ENCODE assay signal across 11 mouse cellular contexts in genomic region chr7:115489608-115490007, GRCm38 (mm10).
DNase-seq lines count a peak whose midpoint lies in the region; ATAC-seq and TF ChIP-seq lines count a peak whose summit lies in the region.
"Had no signal": no experiment of that assay in that cellular context is flagged by ENCODE, and none has a peak within 500 bp of the region (broad histone marks: within the 10 kb centered on the region; RNA-seq: fewer than 3 reads in every experiment).

No protein-coding gene starts in this region.

- no peaks in the 10 kb centered on the region for H3K36me3 ChIP-seq in intestine, postnatal 0 days (ENCODE audit: control insufficient read depth, insufficient read depth)
- H3K36me3 ChIP-seq in intestine, embryonic 15.5 days: no peaks in the 10 kb centered on the region
- H3K36me3 ChIP-seq in midbrain, postnatal 0 days (ENCODE audit: insufficient read depth, low read length): no peaks in the 10 kb centered on the region
- no peaks in the 10 kb centered on the region for H3K36me3 ChIP-seq in midbrain, embryonic 14.5 days (ENCODE audit: control insufficient read depth, insufficient read depth, low read length)
- no peaks in the 10 kb centered on the region for H3K36me3 ChIP-seq in embryonic facial prominence, embryonic 12.5 days
- H3K36me3 ChIP-seq: stomach, embryonic 15.5 days had no signal

- H3K27ac ChIP-seq in intestine, postnatal 0 days (ENCODE audit: low read depth, low read length): no peak overlapping the region
- H3K27ac ChIP-seq in intestine, embryonic 15.5 days: no peak overlapping the region
- no peak overlapping the region for H3K27ac ChIP-seq in midbrain, postnatal 0 days (ENCODE audit: low read depth, low read length)
- no peak overlapping the region for H3K27ac ChIP-seq in midbrain, embryonic 14.5 days (replicated peaks; ENCODE audit: low read depth, low read length)
- H3K27ac ChIP-seq in embryonic facial prominence, embryonic 12.5 days: peak overlapping the region; percentile 3; the same call in 1 of the 2 replicates
- H3K27ac ChIP-seq: stomach, embryonic 15.5 days had no signal

- no peak for DNase-seq in midbrain, postnatal 0 days (ENCODE audit: low spot score)
- no peak for DNase-seq in midbrain, embryonic 14.5 days
- peak; percentile 42 for DNase-seq in thymus, postnatal 25 days
- no peak for DNase-seq in gastrocnemius, postnatal 14 days
- DNase-seq in left cerebral cortex, adult 11 months (ENCODE audit: low spot score): no peak

- no peaks in the 10 kb centered on the region for H3K9me3 ChIP-seq in intestine, postnatal 0 days (ENCODE audit: control insufficient read depth)
- no peaks in the 10 kb centered on the region for H3K9me3 ChIP-seq in intestine, embryonic 15.5 days
- no peaks in the 10 kb centered on the region for H3K9me3 ChIP-seq in midbrain, postnatal 0 days (ENCODE audit: low read length)
- H3K9me3 ChIP-seq in midbrain, embryonic 14.5 days (ENCODE audit: control insufficient read depth, low read length): no peaks in the 10 kb centered on the region
- H3K9me3 ChIP-seq in embryonic facial prominence, embryonic 12.5 days: no peaks in the 10 kb centered on the region
- H3K9me3 ChIP-seq: stomach, embryonic 15.5 days had no signal

- H3K4me2 ChIP-seq in intestine, postnatal 0 days (replicated peaks; ENCODE audit: low read depth): no peak overlapping the region
- no peak overlapping the region for H3K4me2 ChIP-seq in intestine, embryonic 15.5 days (replicated peaks)
- H3K4me2 ChIP-seq in midbrain, postnatal 0 days (ENCODE audit: low read depth, low read length, poor library complexity, severe bottlenecking): no peak overlapping the region
- H3K4me2 ChIP-seq in midbrain, embryonic 14.5 days (ENCODE audit: low read length): no peak overlapping the region
- H3K4me2 ChIP-seq in embryonic facial prominence, embryonic 12.5 days (replicated peaks): no peak overlapping the region
- H3K4me2 ChIP-seq: heart, embryonic 11.5 days; stomach, embryonic 15.5 days had no signal

- no peak overlapping the region for H3K4me3 ChIP-seq in intestine, postnatal 0 days (ENCODE audit: low read depth, low read length)
- H3K4me3 ChIP-seq in intestine, embryonic 15.5 days (replicated peaks): no peak overlapping the region
- no peak overlapping the region for H3K4me3 ChIP-seq in midbrain, postnatal 0 days (ENCODE audit: low read depth, low read length)
- H3K4me3 ChIP-seq in midbrain, embryonic 14.5 days (replicated peaks; ENCODE audit: low read depth, low read length): no peak overlapping the region
- no peak overlapping the region for H3K4me3 ChIP-seq in embryonic facial prominence, embryonic 12.5 days
- H3K4me3 ChIP-seq: stomach, embryonic 15.5 days had no signal

- ATAC-seq in intestine, postnatal 0 days: no peak
- no peak for ATAC-seq in intestine, embryonic 15.5 days
- no peak for ATAC-seq in midbrain, postnatal 0 days (ENCODE audit: low FRiP score)
- ATAC-seq in midbrain, embryonic 14.5 days (ENCODE audit: low FRiP score, low TSS enrichment): no peak
- ATAC-seq in embryonic facial prominence, embryonic 12.5 days (ENCODE audit: insufficient number of reproducible peaks, insufficient read depth, low FRiP score, low TSS enrichment): no peak
- ATAC-seq: midbrain, embryonic 16.5 days had no signal

- 0 out of 2 replicates have a peak, but pooled peaks cover 2% of the 10 kb centered on the region for H3K4me1 ChIP-seq in intestine, postnatal 0 days (replicated peaks; ENCODE audit: control insufficient read depth, insufficient read depth, low read length)
- 0 out of 2 replicates have a peak, but pooled peaks cover 4% of the 10 kb centered on the region for H3K4me1 ChIP-seq in intestine, embryonic 15.5 days (replicated peaks)
- no peaks in the 10 kb centered on the region for H3K4me1 ChIP-seq in midbrain, postnatal 0 days (ENCODE audit: insufficient read depth, low read length)
- no peaks in the 10 kb centered on the region for H3K4me1 ChIP-seq in midbrain, embryonic 14.5 days (ENCODE audit: control insufficient read depth, insufficient read depth, low read length)
- peaks cover 21% of the 10 kb centered on the region for H3K4me1 ChIP-seq in embryonic facial prominence, embryonic 12.5 days
- H3K4me1 ChIP-seq: stomach, embryonic 15.5 days had no signal

- H3K27me3 ChIP-seq in intestine, postnatal 0 days (replicated peaks; ENCODE audit: control insufficient read depth, insufficient read depth, low read length): no peaks in the 10 kb centered on the region
- H3K27me3 ChIP-seq in intestine, embryonic 15.5 days (replicated peaks): no peaks in the 10 kb centered on the region
- H3K27me3 ChIP-seq in midbrain, postnatal 0 days (ENCODE audit: insufficient read depth, low read length): no peaks in the 10 kb centered on the region
- H3K27me3 ChIP-seq in midbrain, embryonic 14.5 days (ENCODE audit: control insufficient read depth, insufficient read depth, low read length): no peaks in the 10 kb centered on the region
- peaks cover 16% of the 10 kb centered on the region for H3K27me3 ChIP-seq in embryonic facial prominence, embryonic 12.5 days
- H3K27me3 ChIP-seq: stomach, embryonic 15.5 days had no signal

- intact Hi-C loops in gastrocnemius, postnatal 14 days (cut with DNase I; ENCODE audit: low total_unique reads): no loop called here

- H3K9ac ChIP-seq in intestine, postnatal 0 days (ENCODE audit: low read depth, low read length): no peak overlapping the region
- H3K9ac ChIP-seq in intestine, embryonic 15.5 days: no peak overlapping the region
- no peak overlapping the region for H3K9ac ChIP-seq in midbrain, postnatal 0 days (replicated peaks; ENCODE audit: low read length, poor library complexity, severe bottlenecking)
- H3K9ac ChIP-seq in midbrain, embryonic 14.5 days (replicated peaks; ENCODE audit: low read length): no peak overlapping the region
- no peak overlapping the region for H3K9ac ChIP-seq in embryonic facial prominence, embryonic 12.5 days
- H3K9ac ChIP-seq: stomach, embryonic 15.5 days had no signal

- peak; percentile 52 for TF ChIP-seq CTCF in intestine, postnatal 0 days (IDR thresholded peaks at IDR 0.05; ENCODE audit: low read depth)
- peak; percentile 51 for TF ChIP-seq CTCF in midbrain, postnatal 0 days (IDR thresholded peaks at IDR 0.05)

- WGBS in intestine, postnatal 0 days: 67% methylated on average over 10 of the region's 10 CpGs
- WGBS in intestine, embryonic 15.5 days: 66% methylated on average over 10 of the region's 10 CpGs
- 61% methylated on average over 10 of the region's 10 CpGs for WGBS in midbrain, postnatal 0 days
- WGBS in midbrain, embryonic 14.5 days: 55% methylated on average over 10 of the region's 10 CpGs
- 60% methylated on average over 10 of the region's 10 CpGs for WGBS in embryonic facial prominence, embryonic 12.5 days
